Mouse (Mus musculus) kidney, postnatal 14 days (tissue): ENCODE measurements around the gene Hexb.

Experiments used
- DNase-seq: peaks from one replicate; pipeline ENCODE4 v3.0.0; 2022; ENCODE audit warnings: mixed read lengths

Hexb gene

DNA sequence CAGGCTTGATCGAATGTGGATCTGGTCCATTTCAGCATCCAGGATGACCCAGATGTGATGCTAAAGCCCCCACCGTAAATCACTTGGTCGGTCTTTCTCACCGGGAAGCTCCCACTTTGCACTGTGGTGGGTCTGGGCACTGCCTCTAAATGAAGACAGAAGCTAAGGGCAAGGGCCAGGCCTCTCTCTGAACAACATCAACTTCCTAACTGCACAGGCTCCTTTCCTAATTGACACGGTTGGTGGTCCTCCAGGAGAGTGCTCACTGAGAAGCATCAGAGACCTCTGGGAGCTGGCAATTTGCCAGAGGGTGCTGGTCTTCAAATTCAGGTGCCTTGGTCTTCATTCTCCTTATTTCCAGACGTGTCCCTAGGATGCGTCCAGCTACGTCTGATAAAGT is 25.7 kb upstream of the Hexb start:
- DNase-seq = no peak

- DNase-seq = no peak
These were observed 21.9 kb upstream of the Hexb start for GRCm38 (mm10) chr13:97220022-97220421.

DNA sequence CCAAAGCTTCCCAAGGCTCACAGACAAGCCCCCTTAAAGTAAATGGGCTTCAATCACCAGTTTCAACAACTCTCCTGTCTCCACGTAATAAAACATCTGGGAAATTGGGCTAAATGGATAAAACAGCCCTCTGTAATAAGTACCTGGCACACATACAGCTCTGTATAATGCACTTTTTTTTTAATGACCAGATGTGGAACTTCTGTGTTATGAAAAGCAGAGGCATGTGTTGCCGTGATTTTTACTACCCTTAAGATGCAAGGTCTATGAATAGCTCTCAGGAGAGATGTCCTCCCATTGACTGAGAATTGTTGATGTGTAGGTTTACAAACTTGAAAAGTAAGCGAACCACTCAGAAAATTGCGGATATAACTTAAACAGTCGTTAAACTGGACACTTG is 18.0 kb upstream of the Hexb start:
- no peak for DNase-seq

DNA sequence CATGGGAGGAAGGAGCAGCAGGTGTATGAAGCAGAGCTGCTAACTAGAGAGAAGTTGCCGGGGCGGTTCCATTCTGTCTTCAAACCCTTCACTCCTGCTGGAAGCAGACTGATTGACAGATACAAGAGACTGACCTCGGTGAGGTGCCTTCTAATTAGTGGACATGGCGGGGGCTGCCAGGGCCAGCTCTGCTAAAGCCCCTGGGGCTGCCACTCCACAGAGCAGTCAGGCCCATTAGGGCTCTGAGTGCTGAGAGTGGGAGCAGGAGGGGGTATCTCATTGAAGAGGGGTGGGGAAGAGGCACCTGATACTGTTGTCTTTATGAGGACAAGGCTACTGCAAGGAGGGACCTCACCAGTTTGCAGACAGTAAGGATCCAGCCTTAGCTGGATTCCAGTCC is 17.4 kb upstream of the Hexb start:
- DNase-seq = no peak

DNA sequence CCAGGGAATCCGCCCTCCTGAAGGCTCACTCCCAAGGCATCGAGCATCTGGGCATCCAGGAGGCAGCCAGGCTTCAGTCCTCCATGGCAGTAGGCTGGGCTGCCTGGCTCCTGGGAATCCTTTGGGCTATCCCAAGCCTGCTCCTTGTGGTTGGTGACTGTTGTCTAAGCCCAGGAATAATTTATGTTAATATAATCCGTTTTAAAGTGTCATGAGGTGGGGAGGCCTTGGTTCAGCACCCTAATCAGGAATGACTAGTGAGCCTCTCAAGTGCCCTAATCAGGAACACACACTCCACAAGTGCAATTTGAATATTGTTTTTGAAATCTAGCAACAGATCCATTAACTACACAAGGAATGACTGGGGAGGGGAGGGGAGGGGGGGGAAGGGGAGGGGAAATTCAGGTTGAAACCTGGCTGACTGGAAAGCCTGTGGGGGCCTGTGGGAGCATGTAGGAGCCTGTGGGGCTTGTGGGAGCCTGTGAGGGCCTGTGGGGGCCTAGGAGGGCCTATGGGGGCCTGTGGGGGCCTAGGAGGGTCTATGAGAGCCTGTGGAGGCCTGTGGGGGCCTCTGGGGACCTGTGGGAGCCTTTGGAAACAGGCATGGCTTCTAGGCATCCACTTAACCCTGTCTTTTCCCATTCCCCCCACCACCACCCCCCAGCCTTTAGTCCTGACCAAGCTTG is 16.6 kb upstream of the Hexb start:
- no peak for DNase-seq

DNA sequence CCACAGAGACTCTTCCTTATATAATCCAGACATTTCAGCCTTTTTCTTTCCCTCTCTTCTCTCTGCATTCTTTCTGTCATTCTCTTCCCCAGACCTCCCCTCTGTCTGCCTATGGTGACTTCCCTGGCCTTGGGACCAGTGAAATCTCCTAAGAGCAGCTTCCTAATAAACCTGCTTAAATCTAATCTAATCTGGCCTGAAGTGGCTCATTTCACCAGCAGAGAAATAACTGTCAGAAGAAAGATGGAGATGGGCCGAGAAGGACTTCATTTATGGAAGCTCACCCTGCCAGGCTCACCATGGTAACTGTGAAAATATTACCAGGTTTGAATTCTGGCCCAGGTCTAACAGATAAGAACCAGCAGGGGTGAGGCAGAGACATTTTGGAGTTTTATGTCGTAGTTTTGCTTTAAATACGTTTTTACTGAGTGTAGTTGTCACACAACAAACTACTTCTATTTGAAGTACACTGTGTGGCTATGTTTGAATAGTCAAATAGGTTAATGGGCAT is 10.4 kb upstream of the Hexb start:
- no peak for DNase-seq

DNA sequence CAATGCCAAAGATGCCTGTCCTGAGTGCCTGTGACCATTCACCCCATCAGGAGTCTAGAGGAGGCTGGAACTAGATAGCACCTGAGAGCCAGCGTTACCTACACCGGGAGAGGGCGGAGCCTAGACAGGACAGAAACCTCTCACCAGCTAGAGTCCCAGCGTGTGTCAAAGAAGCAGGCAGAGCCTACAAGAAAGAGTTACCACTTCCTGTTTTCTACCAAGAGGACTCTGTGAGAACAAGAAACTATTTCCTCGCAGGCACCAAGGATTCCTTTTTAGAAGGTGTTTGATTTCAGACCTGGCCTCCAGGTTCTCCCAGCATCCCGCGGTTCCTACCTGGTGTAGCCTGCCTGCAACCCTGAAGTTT is 9.9 kb upstream of the Hexb start:
- no peak for DNase-seq

GRCm38 (mm10) chr13:97207472-97208111 is 9.4 kb upstream of the Hexb start:
- no peak for DNase-seq

DNA sequence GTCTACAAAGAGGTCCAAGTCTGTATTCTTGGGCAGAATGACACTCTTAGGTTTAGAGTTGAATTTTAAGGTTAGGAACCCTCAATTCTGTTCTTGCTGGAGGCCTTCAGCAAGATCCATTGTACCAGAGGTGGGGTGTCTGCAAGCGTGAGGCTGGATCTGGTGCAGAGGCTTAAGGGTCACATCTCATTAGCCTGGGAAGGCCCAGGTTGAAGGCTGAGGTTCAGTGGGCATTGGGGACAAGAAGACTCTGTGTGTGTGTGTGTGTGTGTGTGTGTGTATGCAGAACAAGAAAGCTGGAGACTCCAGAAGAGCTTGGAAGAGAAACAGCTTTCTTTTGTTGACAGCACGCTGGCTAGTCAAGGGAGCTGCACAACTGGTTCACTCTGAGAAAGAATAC is 7.9 kb upstream of the Hexb start:
- DNase-seq = no peak

GRCm38 (mm10) chr13:97205052-97205701 is 7.0 kb upstream of the Hexb start:
- peak; percentile 91 for DNase-seq

DNA sequence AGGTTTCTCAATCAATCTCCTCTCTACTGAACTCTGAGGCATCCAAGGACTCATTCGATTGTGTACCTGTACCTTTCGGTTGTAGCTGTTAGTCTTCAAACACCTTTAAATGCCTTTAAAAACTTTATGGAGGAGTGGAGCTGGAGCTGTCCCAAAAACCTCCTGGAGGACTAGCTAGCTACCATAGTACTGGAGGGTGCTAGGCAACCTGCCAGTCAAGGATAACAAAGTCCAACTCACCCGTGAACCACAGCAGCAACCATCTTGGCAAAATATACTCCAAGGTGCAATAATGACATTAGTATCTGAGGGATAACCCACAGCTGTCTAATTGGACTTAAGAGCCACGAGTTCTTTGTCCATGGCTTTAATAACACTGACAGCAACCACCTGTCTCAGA is 3.7 kb upstream of the Hexb start:
- DNase-seq = peak; percentile 43

GRCm38 (mm10) chr13:97201076-97201475 is 2.9 kb upstream of the Hexb start:
- DNase-seq = no peak

GRCm38 (mm10) chr13:97199123-97199522 is 966 bp upstream of the Hexb start:
- DNase-seq = no peak

DNA sequence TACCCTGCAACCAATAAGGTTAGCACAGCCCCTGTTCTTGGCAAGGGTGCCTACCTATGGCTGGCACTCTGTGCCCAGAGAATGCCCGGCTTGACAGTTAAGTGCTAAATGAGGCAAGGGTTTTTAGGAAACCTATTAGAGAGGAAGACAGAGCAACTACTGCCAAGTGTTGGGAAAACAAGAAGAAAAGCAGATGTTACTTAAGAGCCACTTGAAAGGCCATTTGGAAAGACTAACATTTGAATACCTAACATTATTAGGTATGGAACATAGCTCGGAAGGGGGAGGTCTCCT is 1.3 kb downstream of the Hexb start:
- DNase-seq = no peak

DNA sequence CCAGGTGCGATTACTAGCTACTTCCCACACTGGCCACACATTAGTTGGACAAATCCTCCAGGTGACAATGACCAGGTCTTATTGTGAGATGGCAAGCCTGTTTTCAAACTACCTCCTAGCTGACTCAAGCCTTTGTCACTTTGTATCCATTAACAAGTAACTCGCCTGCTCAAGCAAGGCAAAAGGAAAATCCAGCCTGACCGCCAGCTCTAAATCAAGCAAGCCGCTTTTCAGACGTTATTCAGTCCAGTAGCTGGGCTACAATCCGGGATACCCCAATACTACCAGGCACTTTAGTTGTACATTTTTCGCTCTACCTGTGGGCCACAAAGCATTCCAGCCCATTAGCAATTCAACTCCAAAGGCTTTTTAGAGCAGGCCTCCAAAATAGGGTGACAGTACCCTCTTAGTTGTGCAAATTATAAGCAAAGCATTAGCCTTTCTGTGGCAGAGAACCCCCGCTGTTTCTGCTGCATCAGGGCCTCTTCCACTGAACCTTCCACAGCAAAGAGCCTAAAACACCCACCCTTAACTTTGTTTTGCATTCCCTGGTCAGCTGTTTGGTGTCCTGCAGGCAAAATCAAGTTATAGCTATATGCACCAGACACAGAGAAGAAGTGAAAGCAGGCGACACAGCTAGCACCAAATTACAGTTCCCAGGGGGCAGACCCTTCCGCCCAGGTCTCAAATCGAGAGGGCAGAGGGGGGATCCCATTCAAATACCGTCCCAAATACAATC is 1.8 kb downstream of the Hexb start:
- peak; percentile 30 for DNase-seq

GRCm38 (mm10) chr13:97193420-97193819 is 4.7 kb downstream of the Hexb start:
- peak; percentile 79 for DNase-seq

GRCm38 (mm10) chr13:97192649-97193048 is 5.5 kb downstream of the Hexb start:
- no peak for DNase-seq

- DNase-seq = no peak
These were observed 10.5 kb downstream of the Hexb start for GRCm38 (mm10) chr13:97187693-97188092.

DNA sequence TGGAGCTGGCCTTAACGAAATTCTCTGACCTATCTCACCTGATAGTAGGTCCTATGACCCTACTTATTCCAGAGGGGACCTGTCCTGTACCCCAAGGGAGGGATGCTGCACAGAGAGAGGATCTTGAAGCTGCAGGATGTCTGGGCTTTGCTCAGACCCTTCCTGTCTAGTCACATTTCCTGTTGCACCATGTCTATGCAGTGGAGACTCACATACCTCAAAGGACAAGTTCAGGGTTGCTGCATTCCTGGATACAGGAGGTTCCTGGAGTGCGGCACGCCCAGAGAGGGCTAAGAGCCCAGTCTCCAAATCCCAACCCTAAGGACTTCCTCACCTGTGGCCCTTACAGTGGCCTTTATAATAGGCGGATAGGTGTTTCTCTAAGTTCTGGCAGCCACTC is 11.8 kb downstream of the Hexb start:
- no peak for DNase-seq

DNA sequence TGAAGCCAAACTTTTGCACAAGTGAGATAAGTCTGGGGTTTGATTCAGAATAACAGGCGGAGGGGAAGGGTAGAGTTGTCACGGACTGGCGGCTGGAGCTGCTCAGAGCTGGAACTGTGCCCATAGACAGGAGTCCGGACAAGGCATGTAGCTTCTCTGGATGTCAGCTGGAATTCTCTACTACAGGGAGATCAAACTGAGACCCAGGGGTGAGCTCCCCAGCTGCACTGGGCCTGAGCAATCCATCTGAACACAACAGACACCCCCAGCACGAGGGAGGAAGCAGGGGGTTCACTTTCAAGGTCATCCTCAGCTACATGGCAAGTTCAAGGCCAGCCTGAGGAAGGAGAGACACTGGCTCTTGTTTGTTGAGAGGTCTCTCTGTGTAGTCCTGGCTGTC is 13.5 kb downstream of the Hexb start:
- no peak for DNase-seq

- DNase-seq = no peak
These were observed 14.0 kb downstream of the Hexb start for GRCm38 (mm10) chr13:97184168-97184567.

DNA sequence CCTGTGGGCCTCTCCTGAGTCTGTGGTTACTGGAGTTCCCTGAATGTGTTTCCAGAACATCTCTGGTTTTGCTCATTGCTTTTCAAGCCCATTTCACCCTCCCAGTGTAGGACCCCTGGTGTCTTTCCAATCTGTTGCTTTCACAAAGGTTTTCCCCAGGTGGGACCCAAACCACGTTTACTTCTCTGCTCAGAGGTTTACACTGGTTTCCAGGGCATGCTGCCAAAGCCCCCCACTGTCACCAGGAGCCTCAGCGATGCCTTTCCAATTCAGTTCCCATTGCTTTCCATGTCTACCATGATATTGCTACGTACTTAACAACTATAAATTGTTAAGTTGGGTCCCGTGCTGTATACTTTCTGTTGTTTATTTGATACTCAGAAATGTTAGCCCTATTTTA is 15.3 kb downstream of the Hexb start:
- no peak for DNase-seq

- no peak for DNase-seq
These were observed 17.9 kb downstream of the Hexb start for GRCm38 (mm10) chr13:97180113-97180828.
